Mouse (Mus musculus) liver, embryonic 13.5 days (tissue): ENCODE data around the gene Adprm. TPM values are rescaled to one million over a fixed set of nuclear protein-coding genes. Genes with fewer than 3 reads are reported as not detected.

Source experiments
- ATAC-seq: fragments of 200-750 bp; cut with Nextera tagmentation; 2 replicates; pipeline ENCODE4 v1.8.0; 2017; ENCODE audit warnings: low read depth, mild to moderate bottlenecking, moderate number of reproducible peaks, moderate library complexity
- DNase-seq: peaks from one replicate; pipeline ENCODE4 v3.0.0; 2022
- H3K27ac ChIP-seq: fragments of 300-500 bp; sonication (generic); 2 replicates; pipeline ENCODE4 v1.5.1; 2015; ENCODE audit warnings: moderate library complexity, mild to moderate bottlenecking, inconsistent platforms
- H3K27me3 ChIP-seq: fragments of 300-500 bp; sonication (generic); 2 replicates; pipeline ENCODE4 v1.6.1; 2015; ENCODE audit warnings: mild to moderate bottlenecking, inconsistent platforms
- H3K36me3 ChIP-seq: fragments of 300-500 bp; sonication (generic); 2 replicates; pipeline ENCODE4 v1.6.1; 2015; ENCODE audit warnings: mild to moderate bottlenecking, inconsistent platforms
- H3K4me1 ChIP-seq: fragments of 300-500 bp; sonication (generic); replicated peaks from 2 replicates; pipeline ENCODE4 v1.6.1; 2015; ENCODE audit warnings: inconsistent platforms
- H3K4me2 ChIP-seq: fragments of 300-500 bp; sonication (generic); 2 replicates; pipeline ENCODE4 v1.6.1; 2015; ENCODE audit warnings: inconsistent platforms, mild to moderate bottlenecking, moderate library complexity
- H3K4me3 ChIP-seq: fragments of 300-500 bp; sonication (generic); replicated peaks from 2 replicates; pipeline ENCODE4 v1.5.1; 2015; ENCODE audit warnings: mild to moderate bottlenecking, inconsistent platforms
- H3K9ac ChIP-seq: fragments of 300-500 bp; sonication (generic); 2 replicates; pipeline ENCODE4 v1.6.1; 2015; ENCODE audit warnings: mild to moderate bottlenecking, inconsistent platforms
- H3K9me3 ChIP-seq: fragments of 300-500 bp; sonication (generic); replicated peaks from 2 replicates; pipeline ENCODE4 v1.6.1; 2016; ENCODE audit warnings: inconsistent platforms
- WGBS: fragments of 180-500 bp; shearing (Covaris S2); methylation state at CpG from one replicate; pipeline ENCODE4 v1.1.7; 2015; ENCODE audit not compliant: insufficient replicate concordance; 5-methylcytosine and 5-hydroxymethylcytosine counted together
- polyA plus RNA-seq: library from polyadenylated mRNA; unstranded; fragments of >200 nt; fragmentation: Nextera tagmentation; extraction: Ambion mirVana; gene quantifications from 2 replicates; pipeline ENCODE4 v1.2.1, GENCODE M21; 2015

Adprm gene
- polyA plus RNA-seq, 1 experiment from 2014 or later = 10.7 TPM

GRCm38 (mm10) chr11:67086467-67087164 is 34.2 kb upstream of the Adprm start:
- whole genome bisulfite sequencing = 49% methylated on average over 9 of the region's 9 CpGs
- Histone ChIP-seq H3K27ac (no peak overlapping the region), H3K9ac (no peak overlapping the region), H3K36me3 (no peaks in the 10 kb centered on the region), H3K4me2 (no peak overlapping the region), H3K4me3 (no peak overlapping the region), H3K4me1 (no peaks in the 10 kb centered on the region), H3K9me3 (no peaks in the 10 kb centered on the region), H3K27me3 (peaks cover 29% of the 10 kb centered on the region)
- no peak for DNase-seq
- no peak for ATAC-seq

DNA sequence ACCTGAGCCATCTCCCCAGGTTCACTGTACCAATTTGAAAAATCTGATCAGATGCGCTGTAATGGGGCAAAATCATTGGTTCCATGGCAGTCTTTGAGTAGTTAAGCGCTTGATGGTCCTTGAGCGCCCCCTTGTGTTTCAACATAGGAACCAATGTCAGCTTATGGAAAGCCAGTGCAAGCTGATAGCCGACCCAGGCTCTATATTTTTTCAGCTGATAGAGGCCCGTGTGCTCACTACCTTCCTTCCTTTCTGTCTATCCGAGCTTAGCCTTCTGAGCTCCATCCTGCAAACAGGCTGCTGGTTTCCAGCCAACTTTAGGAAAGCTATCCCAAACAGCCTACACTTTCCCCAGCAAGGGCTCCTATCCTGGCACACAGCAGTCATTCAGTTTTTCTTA is 33.1 kb upstream of the Adprm start:
- Histone ChIP-seq H3K9me3 (no peaks in the 10 kb centered on the region), H3K9ac (no peak overlapping the region), H3K27me3 (peaks cover 29% of the 10 kb centered on the region), H3K4me2 (no peak overlapping the region), H3K4me3 (no peak overlapping the region), H3K36me3 (no peaks in the 10 kb centered on the region), H3K4me1 (peaks cover 3% of the 10 kb centered on the region; the same call in 1 of the 2 replicates), H3K27ac (no peak overlapping the region)
- no peak for ATAC-seq
- peak; percentile 40 for DNase-seq
- WGBS = 5% methylated on average over 6 of the region's 6 CpGs

DNA sequence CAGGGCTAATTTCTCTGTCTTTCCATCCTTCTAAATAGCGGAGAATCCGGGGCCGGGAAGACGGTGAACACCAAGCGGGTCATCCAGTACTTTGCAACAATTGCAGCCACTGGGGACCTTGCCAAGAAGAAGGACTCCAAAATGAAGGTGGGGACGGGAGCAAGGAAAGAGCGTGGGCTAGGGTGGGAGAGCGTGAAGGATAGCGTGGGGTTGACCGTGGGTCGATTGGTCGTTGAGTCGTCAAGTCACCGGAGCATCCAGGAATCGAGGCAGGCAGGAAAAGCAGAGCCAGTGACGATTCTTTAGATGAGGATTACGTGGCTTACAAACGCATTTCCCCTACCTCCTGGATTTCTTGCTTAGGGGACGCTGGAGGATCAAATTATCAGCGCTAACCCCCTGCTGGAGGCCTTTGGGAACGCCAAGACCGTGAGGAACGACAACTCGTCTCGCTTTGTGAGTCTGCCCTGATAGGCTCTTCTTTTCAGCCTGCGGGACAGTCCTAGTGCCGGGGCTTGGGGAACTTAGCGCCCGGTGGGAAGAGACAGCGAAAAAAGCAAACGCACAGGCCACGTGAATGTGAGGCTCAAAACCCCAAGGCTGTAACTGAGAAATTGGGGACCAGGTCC is 31.4 kb upstream of the Adprm start:
- 35% methylated on average over 32 of the region's 32 CpGs for WGBS
- ATAC-seq (no peak), DNase-seq (no peak)
- H3K36me3 ChIP-seq = no peaks in the 10 kb centered on the region
- H3K9me3 ChIP-seq = no peaks in the 10 kb centered on the region
- no peak overlapping the region for H3K4me3 ChIP-seq
- H3K27me3 ChIP-seq = peaks cover 28% of the 10 kb centered on the region
- no peak overlapping the region for H3K27ac ChIP-seq
- H3K4me2 ChIP-seq = no peak overlapping the region
- no peak overlapping the region for H3K9ac ChIP-seq
- peaks cover 3% of the 10 kb centered on the region; the same call in 1 of the 2 replicates for H3K4me1 ChIP-seq

GRCm38 (mm10) chr11:67083239-67083638 is 30.8 kb upstream of the Adprm start:
- peaks cover 26% of the 10 kb centered on the region for H3K27me3 ChIP-seq
- no peak overlapping the region for H3K4me2 ChIP-seq
- no peaks in the 10 kb centered on the region for H3K36me3 ChIP-seq
- H3K27ac ChIP-seq = no peak overlapping the region
- H3K9me3 ChIP-seq = no peaks in the 10 kb centered on the region
- ATAC-seq (no peak), DNase-seq (no peak)
- H3K4me1 ChIP-seq = peaks cover 3% of the 10 kb centered on the region; the same call in 1 of the 2 replicates
- H3K4me3 ChIP-seq = no peak overlapping the region
- H3K9ac ChIP-seq = no peak overlapping the region
- WGBS = 61% methylated on average over 6 of the region's 6 CpGs

GRCm38 (mm10) chr11:67082793-67083192 is 30.4 kb upstream of the Adprm start:
- DNase-seq (no peak), ATAC-seq (no peak)
- Histone ChIP-seq H3K4me1 (peaks cover 3% of the 10 kb centered on the region; the same call in 1 of the 2 replicates), H3K36me3 (no peaks in the 10 kb centered on the region), H3K27ac (no peak overlapping the region), H3K4me3 (no peak overlapping the region), H3K9me3 (no peaks in the 10 kb centered on the region), H3K9ac (no peak overlapping the region), H3K27me3 (peaks cover 26% of the 10 kb centered on the region), H3K4me2 (no peak overlapping the region)
- WGBS = 63% methylated on average over 13 of the region's 13 CpGs

DNA sequence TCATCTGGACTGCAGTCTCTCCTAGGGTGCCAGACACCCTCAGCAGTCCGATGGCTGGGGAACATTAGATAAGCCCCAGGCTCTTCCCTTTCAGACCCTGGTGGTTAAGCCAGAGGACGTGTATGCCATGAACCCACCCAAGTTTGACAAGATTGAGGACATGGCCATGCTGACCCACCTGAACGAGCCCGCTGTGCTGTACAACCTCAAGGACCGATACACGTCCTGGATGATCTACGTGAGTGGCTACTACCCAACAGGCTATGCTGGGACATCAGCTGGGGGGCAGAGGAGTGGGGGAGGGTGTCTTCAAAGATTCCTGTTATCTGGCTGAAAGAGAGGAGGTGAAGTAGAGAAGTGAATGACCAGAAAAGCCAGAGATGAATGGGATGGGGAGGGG is 29.8 kb upstream of the Adprm start:
- Histone ChIP-seq H3K4me1 (peaks cover 3% of the 10 kb centered on the region; the same call in 1 of the 2 replicates), H3K9ac (no peak overlapping the region), H3K27me3 (peaks cover 26% of the 10 kb centered on the region), H3K36me3 (no peaks in the 10 kb centered on the region), H3K27ac (no peak overlapping the region), H3K4me3 (no peak overlapping the region), H3K4me2 (no peak overlapping the region), H3K9me3 (no peaks in the 10 kb centered on the region)
- 51% methylated on average over 7 of the region's 7 CpGs for WGBS
- no peak for ATAC-seq
- DNase-seq = no peak

- H3K4me2 ChIP-seq = no peak overlapping the region
- H3K27ac ChIP-seq = no peak overlapping the region
- no peaks in the 10 kb centered on the region for H3K9me3 ChIP-seq
- H3K4me3 ChIP-seq = no peak overlapping the region
- H3K9ac ChIP-seq = no peak overlapping the region
- H3K36me3 ChIP-seq = no peaks in the 10 kb centered on the region
- H3K4me1 ChIP-seq = peaks cover 3% of the 10 kb centered on the region; the same call in 1 of the 2 replicates
- WGBS = 5% methylated on average over 11 of the region's 11 CpGs
- H3K27me3 ChIP-seq = peaks cover 26% of the 10 kb centered on the region
- ATAC-seq (peak; percentile 66), DNase-seq (no peak)
Observed at GRCm38 (mm10) chr11:67081125-67081649, 28.8 kb upstream of the Adprm start.

GRCm38 (mm10) chr11:67080168-67080567 is 27.8 kb upstream of the Adprm start:
- Histone ChIP-seq H3K4me2 (no peak overlapping the region), H3K4me1 (peaks cover 3% of the 10 kb centered on the region; the same call in 1 of the 2 replicates), H3K27me3 (peaks cover 24% of the 10 kb centered on the region), H3K4me3 (no peak overlapping the region), H3K9me3 (no peaks in the 10 kb centered on the region), H3K36me3 (no peaks in the 10 kb centered on the region), H3K27ac (no peak overlapping the region), H3K9ac (no peak overlapping the region)
- 1% methylated on average over 3 of the region's 3 CpGs for WGBS
- no peak for DNase-seq
- ATAC-seq = peak; percentile 21; the same call in 1 of the 2 replicates

- no peaks in the 10 kb centered on the region for H3K36me3 ChIP-seq
- peaks cover 3% of the 10 kb centered on the region; the same call in 1 of the 2 replicates for H3K4me1 ChIP-seq
- WGBS = 63% methylated on average over 11 of the region's 11 CpGs
- H3K4me3 ChIP-seq = no peak overlapping the region
- DNase-seq = no peak
- no peak for ATAC-seq
- H3K27me3 ChIP-seq = peaks cover 20% of the 10 kb centered on the region
- H3K9me3 ChIP-seq = no peaks in the 10 kb centered on the region
- H3K9ac ChIP-seq = no peak overlapping the region
- H3K4me2 ChIP-seq = no peak overlapping the region
- no peak overlapping the region for H3K27ac ChIP-seq
Observed at GRCm38 (mm10) chr11:67079740-67080139, 27.3 kb upstream of the Adprm start.

GRCm38 (mm10) chr11:67078888-67079287 is 26.5 kb upstream of the Adprm start:
- H3K4me2 ChIP-seq = no peak overlapping the region
- DNase-seq (no peak), ATAC-seq (no peak)
- H3K4me3 ChIP-seq = no peak overlapping the region
- no peak overlapping the region for H3K27ac ChIP-seq
- peaks cover 12% of the 10 kb centered on the region for H3K27me3 ChIP-seq
- no peaks in the 10 kb centered on the region for H3K9me3 ChIP-seq
- no peaks in the 10 kb centered on the region for H3K36me3 ChIP-seq
- H3K4me1 ChIP-seq = peaks cover 3% of the 10 kb centered on the region; the same call in 1 of the 2 replicates
- 77% methylated on average over 6 of the region's 6 CpGs for WGBS
- H3K9ac ChIP-seq = no peak overlapping the region

DNA sequence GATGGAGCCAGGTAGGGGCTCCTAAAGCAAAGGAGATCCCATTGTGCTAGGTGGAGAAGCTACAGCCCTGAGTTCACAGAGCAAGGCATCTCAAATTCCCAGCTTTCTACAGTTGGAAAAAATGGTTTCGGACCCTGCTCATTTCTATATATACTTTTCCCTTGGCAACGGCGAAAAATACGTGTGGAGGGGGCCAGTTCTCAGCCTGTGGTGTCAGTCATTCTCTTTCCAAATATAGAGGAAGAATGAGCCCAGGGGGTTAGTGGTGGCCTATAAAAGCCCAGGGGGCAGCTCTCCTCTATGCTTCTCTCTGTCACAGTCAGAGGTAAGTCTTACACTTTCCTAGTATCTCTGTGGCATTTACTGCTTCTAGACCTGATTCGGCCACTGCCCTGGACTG is 25.6 kb upstream of the Adprm start, which contains the start of gene Myh3:
TSS of gene Myh3 (plus strand) at position 301 of the 400 bp plus-strand sequence.
- no peaks in the 10 kb centered on the region for H3K36me3 ChIP-seq
- no peak within 1 kb of the TSS for H3K4me2 ChIP-seq
- H3K27ac ChIP-seq = no peak within 1 kb of the TSS
- peaks cover 3% of the 10 kb centered on the region; the same call in 1 of the 2 replicates for H3K4me1 ChIP-seq
- no peak within 1 kb of the TSS for H3K4me3 ChIP-seq
- no peak within 1 kb of the TSS for H3K9ac ChIP-seq
- H3K9me3 ChIP-seq = no peaks in the 10 kb centered on the region
- WGBS = 69% methylated on average over 5 of the region's 5 CpGs
- H3K27me3 ChIP-seq = peaks cover 3% of the 10 kb centered on the region; the same call in 1 of the 2 replicates
- no peak for DNase-seq
- ATAC-seq = no peak
